Mouse (Mus musculus) midbrain, embryonic 12.5 days (tissue): ENCODE results near the gene Mob4. TPM values are rescaled to one million over a fixed set of nuclear protein-coding genes. Genes with fewer than 3 reads are reported as not detected.

ENCODE experiments used
- ATAC-seq: fragments of 200-750 bp; cut with Nextera tagmentation; 2 replicates; pipeline ENCODE4 v1.8.0; 2017; ENCODE audit warnings: low read depth, moderate TSS enrichment, moderate library complexity; ENCODE audit not compliant: low FRiP score
- H3K27ac ChIP-seq: fragments of 300-500 bp; sonication (generic); replicated peaks from 2 replicates; pipeline ENCODE4 v1.5.1; 2016; ENCODE audit warnings: mild to moderate bottlenecking
- H3K27me3 ChIP-seq: fragments of 300-500 bp; sonication (generic); 2 replicates; pipeline ENCODE4 v1.6.1; 2016; ENCODE audit warnings: mild to moderate bottlenecking
- H3K36me3 ChIP-seq: fragments of 300-500 bp; sonication (generic); 2 replicates; pipeline ENCODE4 v1.6.1; 2016
- H3K4me1 ChIP-seq: fragments of 300-500 bp; sonication (generic); 2 replicates; pipeline ENCODE4 v1.6.1; 2016
- H3K4me2 ChIP-seq: fragments of 300-500 bp; sonication (generic); replicated peaks from 2 replicates; pipeline ENCODE4 v1.6.1; 2016; ENCODE audit warnings: mild to moderate bottlenecking, moderate library complexity
- H3K4me3 ChIP-seq: fragments of 300-500 bp; sonication (generic); 2 replicates; pipeline ENCODE4 v1.5.1; 2016; ENCODE audit warnings: mild to moderate bottlenecking
- H3K9ac ChIP-seq: fragments of 300-500 bp; sonication (generic); replicated peaks from 2 replicates; pipeline ENCODE4 v1.6.1; 2016; ENCODE audit warnings: mild to moderate bottlenecking, moderate library complexity
- H3K9me3 ChIP-seq: fragments of 300-500 bp; sonication (generic); 2 replicates; pipeline ENCODE4 v1.6.1; 2016; ENCODE audit warnings: mild to moderate bottlenecking
- WGBS: fragments of 180-500 bp; shearing (Covaris S2); methylation state at CpG from one replicate; pipeline ENCODE4 v1.1.7; 2016; 5-methylcytosine and 5-hydroxymethylcytosine counted together
- polyA plus RNA-seq: library from polyadenylated mRNA; unstranded; fragments of >200 nt; fragmentation: Nextera tagmentation; extraction: Ambion mirVana; gene quantifications from 2 replicates; pipeline ENCODE4 v1.2.1, GENCODE M21; 2016

Gene Mob4
- polyA plus RNA-seq, 1 experiment from 2014 or later, result 161 TPM

GRCm38 (mm10) chr1:55193316-55193715 lies 62.3 kb downstream of the Mob4 start:
- Histone ChIP-seq H3K9me3 (no peaks in the 10 kb centered on the region), H3K27ac (0 out of 2 replicates have a peak overlapping the region, but pooled peaks have one; percentile 56), H3K36me3 (no peaks in the 10 kb centered on the region), H3K4me1 (peaks cover 34% of the 10 kb centered on the region), H3K9ac (no peak overlapping the region), H3K4me3 (no peak overlapping the region), H3K27me3 (peaks cover 14% of the 10 kb centered on the region), H3K4me2 (no peak overlapping the region)
- ATAC-seq, result no peak; the same call in 1 of the 2 replicates
- WGBS, result 38% methylated on average over 2 of the region's 2 CpGs

DNA sequence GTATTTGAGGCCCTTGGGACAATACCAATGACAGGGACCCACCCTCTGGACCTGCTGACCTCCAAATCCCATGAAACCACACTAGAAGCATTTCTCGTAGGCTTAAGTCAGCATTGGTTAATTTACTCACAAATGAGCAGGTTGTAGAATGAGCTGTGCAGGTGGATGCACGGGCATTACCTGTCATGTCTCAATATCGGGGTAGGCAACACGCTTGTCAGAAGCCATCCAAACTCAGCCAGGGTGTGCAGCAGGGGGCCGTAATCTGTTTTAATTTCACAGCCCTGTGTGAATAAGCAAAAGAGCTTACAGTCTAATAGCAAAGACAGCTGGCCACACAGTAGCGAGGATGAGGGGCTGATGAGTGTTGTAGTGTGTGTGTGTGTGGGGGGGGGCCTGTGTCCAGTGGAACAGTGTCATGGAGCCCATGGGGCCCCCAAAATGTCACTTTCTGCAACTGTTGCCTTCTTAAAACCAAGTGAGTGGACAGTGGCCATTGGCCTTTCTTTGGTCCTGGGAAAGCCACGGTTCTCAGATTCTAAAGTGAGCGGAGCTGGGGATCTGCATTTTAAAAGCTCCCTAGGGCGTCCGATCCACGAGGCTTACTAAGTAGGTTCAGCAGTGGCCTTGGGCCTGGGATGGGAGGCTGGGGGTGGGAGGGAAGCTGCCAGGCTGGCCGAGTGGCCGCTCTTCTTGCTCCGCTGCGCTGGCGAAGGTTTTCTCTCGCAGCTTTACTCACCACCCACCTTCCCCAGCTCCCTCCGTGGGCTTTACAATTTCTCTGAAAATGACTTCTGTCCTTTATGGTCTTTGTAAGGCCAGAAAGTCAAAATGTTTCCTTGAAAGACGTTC lies 63.3 kb downstream of the Mob4 start:
- ATAC-seq, result peak; percentile 61

GRCm38 (mm10) chr1:55195021-55195420 lies 64.0 kb downstream of the Mob4 start:
- peaks cover 41% of the 10 kb centered on the region for H3K4me1 ChIP-seq
- ATAC-seq, result no peak
- H3K27ac ChIP-seq, result no peak overlapping the region
- H3K9me3 ChIP-seq, result no peaks in the 10 kb centered on the region
- H3K9ac ChIP-seq, result no peak overlapping the region
- WGBS, result 53% methylated on average over 4 of the region's 4 CpGs
- H3K4me3 ChIP-seq, result no peak overlapping the region
- H3K27me3 ChIP-seq, result peaks cover 18% of the 10 kb centered on the region
- H3K36me3 ChIP-seq, result no peaks in the 10 kb centered on the region
- H3K4me2 ChIP-seq, result peak overlapping the region; percentile 45; the same call in 1 of the 2 replicates

More for the DNA sequence above, 63.3 kb downstream of the Mob4 start:
- H3K36me3 ChIP-seq, result no peaks in the 10 kb centered on the region
- H3K27me3 ChIP-seq, result peaks cover 14% of the 10 kb centered on the region
- H3K4me3 ChIP-seq, result 0 out of 2 replicates have a peak overlapping the region, but pooled peaks have one; percentile 4
- peak overlapping the region; percentile 45 for H3K4me2 ChIP-seq
- 11% methylated on average over 19 of the region's 19 CpGs for WGBS
- peaks cover 41% of the 10 kb centered on the region for H3K4me1 ChIP-seq
- H3K9me3 ChIP-seq, result no peaks in the 10 kb centered on the region
- H3K27ac ChIP-seq, result peak overlapping the region; percentile 56
- no peak overlapping the region; the same call in 1 of the 2 replicates for H3K9ac ChIP-seq

- H3K9ac ChIP-seq, result no peak overlapping the region
- no peaks in the 10 kb centered on the region for H3K36me3 ChIP-seq
- WGBS, result 44% methylated on average over 6 of the region's 6 CpGs
- H3K4me2 ChIP-seq, result no peak overlapping the region
- ATAC-seq, result no peak
- H3K27ac ChIP-seq, result no peak overlapping the region
- H3K9me3 ChIP-seq, result no peaks in the 10 kb centered on the region
- peaks cover 27% of the 10 kb centered on the region for H3K27me3 ChIP-seq
- H3K4me1 ChIP-seq, result peaks cover 41% of the 10 kb centered on the region
- H3K4me3 ChIP-seq, result no peak overlapping the region
Measured at GRCm38 (mm10) chr1:55196327-55197003, 65.4 kb downstream of the Mob4 start.

GRCm38 (mm10) chr1:55198719-55199118 lies 67.7 kb downstream of the Mob4 start:
- Histone ChIP-seq H3K27me3 (peaks cover 27% of the 10 kb centered on the region), H3K36me3 (no peaks in the 10 kb centered on the region), H3K9ac (no peak overlapping the region), H3K4me1 (peaks cover 31% of the 10 kb centered on the region), H3K9me3 (no peaks in the 10 kb centered on the region), H3K27ac (no peak overlapping the region), H3K4me3 (no peak overlapping the region), H3K4me2 (no peak overlapping the region)
- ATAC-seq, result peak; percentile 45; the same call in 1 of the 2 replicates
- WGBS, result 9% methylated on average over 3 of the region's 3 CpGs

DNA sequence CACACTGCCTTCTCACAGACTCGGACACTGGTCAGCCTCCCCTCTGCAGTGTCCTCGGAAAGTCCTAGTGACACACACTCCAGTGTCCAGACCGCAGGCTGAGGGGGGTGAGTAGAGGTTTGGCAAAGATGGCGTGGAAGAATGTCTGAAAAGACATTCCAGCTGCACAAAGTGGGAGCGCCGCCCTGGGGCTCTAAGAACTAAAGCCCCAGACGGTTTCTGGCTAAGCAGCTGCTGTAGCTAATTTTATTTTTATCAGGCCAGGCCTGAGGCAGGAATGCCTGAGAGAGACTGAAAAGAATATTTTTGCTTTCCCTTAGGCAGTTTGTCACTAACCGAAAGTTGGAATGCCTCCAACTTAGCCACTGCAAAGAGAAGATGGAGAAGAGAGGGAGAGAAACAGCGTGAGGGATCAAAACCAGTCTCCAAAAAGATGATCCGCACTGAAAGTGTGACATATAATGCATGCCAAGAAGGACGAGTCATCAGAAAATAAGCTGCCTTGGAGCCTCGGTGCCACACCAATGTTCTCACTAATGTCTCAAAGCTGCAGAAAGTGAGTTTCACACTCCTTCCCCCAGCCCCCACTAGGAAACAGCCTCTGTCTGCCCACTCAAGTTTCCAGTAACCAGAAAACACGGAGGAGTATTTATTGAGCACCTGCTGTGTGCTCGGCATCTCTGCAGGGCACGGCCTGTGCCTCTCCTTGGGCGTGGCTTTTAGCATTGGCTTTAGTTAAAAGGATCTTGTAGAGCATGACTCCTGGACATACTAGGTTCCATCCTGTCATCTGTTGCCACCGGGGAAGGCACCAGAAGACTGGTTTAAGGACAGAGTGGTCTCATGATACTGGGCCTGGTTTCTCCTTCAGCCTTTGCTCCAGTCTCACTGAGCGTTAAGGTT lies 71.1 kb downstream of the Mob4 start:
- Histone ChIP-seq H3K36me3 (no peaks in the 10 kb centered on the region), H3K27ac (no peak overlapping the region), H3K4me2 (no peak overlapping the region), H3K9me3 (no peaks in the 10 kb centered on the region), H3K27me3 (peaks cover 14% of the 10 kb centered on the region), H3K4me3 (no peak overlapping the region), H3K4me1 (peaks cover 20% of the 10 kb centered on the region), H3K9ac (no peak overlapping the region)
- 66% methylated on average over 18 of the region's 18 CpGs for WGBS
- ATAC-seq, result no peak

Other genes starting within 250 kb of the Mob4 start
- gene Ankrd44, start 204.8 kb upstream of the Mob4 start, polyA plus RNA-seq, result 15.8 and 20.1 TPM in 2 replicates
- 344 and 364 TPM in 2 replicates for gene Sf3b1, start 103.8 kb upstream of the Mob4 start, polyA plus RNA-seq
- gene Coq10b, start 78.5 kb upstream of the Mob4 start, polyA plus RNA-seq, result 30.1 and 30.9 TPM in 2 replicates
- 373 and 400 TPM in 2 replicates for gene Hspe1, start 43.1 kb upstream of the Mob4 start, polyA plus RNA-seq
- 337 and 368 TPM in 2 replicates for gene Hspd1, start 43.0 kb upstream of the Mob4 start, polyA plus RNA-seq
- 8.3 and 8.9 TPM in 2 replicates for gene Rftn2, start 95.6 kb downstream of the Mob4 start, polyA plus RNA-seq
- gene Mars2, start 105.9 kb downstream of the Mob4 start, polyA plus RNA-seq, result 4.0 TPM in 2 replicates
- gene Boll, start 232.2 kb downstream of the Mob4 start, polyA plus RNA-seq, result 0.28 TPM in 1 of 2 replicates, not detected in the other